Mouse (Mus musculus) urinary bladder, postnatal 4 days (tissue): ENCODE data around the gene Rsph1.

Source experiments
- DNase-seq, 2 experiments: peaks; one replicate each; pipeline ENCODE4 v3.0.0; 2021 to 2022; ENCODE audit warnings: low spot score in 2 of 2

Rsph1 gene

GRCm38 (mm10) chr17:31276922-31277918 lies at the start of gene Rsph1:
Rsph1 (minus strand) TSS chr17:31277383.
- DNase-seq = peak; percentile 98 to 100

GRCm38 (mm10) chr17:31326220-31326852 lies 49.2 kb upstream of the Rsph1 start:
- no peak for DNase-seq

- DNase-seq = no peak
These were observed 48.5 kb upstream of the Rsph1 start for GRCm38 (mm10) chr17:31325451-31326219.

GRCm38 (mm10) chr17:31324227-31324626 lies 47.0 kb upstream of the Rsph1 start:
- no peak for DNase-seq

- DNase-seq = no peak
These were observed 46.2 kb upstream of the Rsph1 start for GRCm38 (mm10) chr17:31323379-31323778.

- no peak for DNase-seq
These were observed 45.3 kb upstream of the Rsph1 start for GRCm38 (mm10) chr17:31322446-31322845.

- no peak for DNase-seq
These were observed 44.2 kb upstream of the Rsph1 start for GRCm38 (mm10) chr17:31321425-31321824.

- no peak for DNase-seq
These were observed 42.0 kb upstream of the Rsph1 start for GRCm38 (mm10) chr17:31318906-31319767.

- DNase-seq = no peak
These were observed 40.5 kb upstream of the Rsph1 start for GRCm38 (mm10) chr17:31317521-31318272.

GRCm38 (mm10) chr17:31316998-31317397 lies 39.8 kb upstream of the Rsph1 start:
- no peak for DNase-seq

GRCm38 (mm10) chr17:31315993-31316392 lies 38.8 kb upstream of the Rsph1 start:
- no peak for DNase-seq

- DNase-seq = no peak
These were observed 38.0 kb upstream of the Rsph1 start for GRCm38 (mm10) chr17:31315046-31315792.

GRCm38 (mm10) chr17:31312648-31313047 lies 35.5 kb upstream of the Rsph1 start:
- no peak for DNase-seq

- DNase-seq = no peak
These were observed 33.9 kb upstream of the Rsph1 start for GRCm38 (mm10) chr17:31311047-31311446.

- no peak for DNase-seq
These were observed 32.2 kb upstream of the Rsph1 start for GRCm38 (mm10) chr17:31309281-31309793.

GRCm38 (mm10) chr17:31308291-31308816 lies 31.2 kb upstream of the Rsph1 start:
- no peak for DNase-seq

GRCm38 (mm10) chr17:31307756-31308155 lies 30.6 kb upstream of the Rsph1 start:
- DNase-seq = no peak

GRCm38 (mm10) chr17:31305776-31306120 lies 28.6 kb upstream of the Rsph1 start:
- no peak for DNase-seq
